Mouse (Mus musculus) cerebellum, adult 9-10 months (tissue): ENCODE data around the gene Frrs1.

Experiments used
- DNase-seq: peaks from one replicate; pipeline ENCODE4 v3.0.0; 2022

The Frrs1 gene

DNA sequence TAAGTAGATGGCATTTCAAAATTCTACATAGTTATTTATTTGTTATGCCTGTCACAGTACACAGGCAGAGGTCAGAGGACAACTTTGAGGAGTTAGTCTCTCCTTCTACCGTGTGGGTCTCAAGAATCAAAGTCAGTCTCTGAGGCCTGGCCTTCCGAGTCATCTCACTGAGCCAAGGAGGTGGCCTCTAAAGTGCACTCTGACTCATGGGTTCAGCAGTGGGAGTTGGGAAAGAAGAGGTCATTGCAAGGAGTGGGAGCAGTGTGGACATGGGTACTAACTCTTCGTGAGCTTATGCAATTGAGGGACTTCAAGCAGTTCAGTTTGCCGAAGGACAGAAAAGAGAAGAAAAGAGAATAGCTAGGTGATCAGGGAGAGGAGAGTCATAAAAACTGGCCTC lies 10.3 kb upstream of the Frrs1 start:
- no peak for DNase-seq

DNA sequence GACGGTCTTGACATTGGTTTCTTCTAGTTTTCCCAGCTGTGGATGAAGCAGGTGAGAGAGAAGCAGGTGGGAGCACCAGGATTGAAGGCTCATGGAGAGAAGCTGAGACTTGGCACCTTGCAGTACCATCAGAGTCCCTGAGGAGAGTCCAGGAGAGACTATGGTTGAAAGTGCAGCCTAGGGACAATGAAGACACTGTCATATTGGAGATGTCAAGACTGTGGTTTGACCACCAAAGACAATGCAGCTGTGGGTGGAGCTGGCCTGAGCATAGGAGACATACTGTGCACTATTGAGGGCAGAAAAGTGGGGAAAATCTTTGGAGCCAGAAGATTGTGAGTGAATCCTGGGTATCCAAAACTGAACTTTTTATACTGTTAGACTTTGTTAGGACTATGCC lies 8.9 kb upstream of the Frrs1 start:
- no peak for DNase-seq

DNA sequence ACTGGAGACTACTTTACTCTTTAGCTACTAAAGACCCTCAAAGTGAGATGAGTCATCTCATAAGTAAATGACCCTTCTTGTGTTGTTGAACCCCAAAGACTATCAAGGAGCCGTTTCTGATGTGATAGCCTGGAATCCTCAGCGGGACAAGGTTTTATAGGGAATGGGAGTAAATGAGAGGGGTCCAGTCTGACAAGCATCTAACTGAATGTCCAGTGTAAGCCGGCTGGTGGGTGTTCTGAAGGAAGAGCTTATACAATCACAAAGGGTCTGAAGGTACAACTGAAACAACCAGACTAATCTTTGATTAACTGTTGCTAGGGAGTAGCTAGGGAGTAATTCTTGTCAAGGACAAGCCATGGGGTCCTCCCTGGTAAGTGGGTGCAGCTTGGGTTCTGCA lies 6.8 kb upstream of the Frrs1 start:
- DNase-seq: no peak

DNA sequence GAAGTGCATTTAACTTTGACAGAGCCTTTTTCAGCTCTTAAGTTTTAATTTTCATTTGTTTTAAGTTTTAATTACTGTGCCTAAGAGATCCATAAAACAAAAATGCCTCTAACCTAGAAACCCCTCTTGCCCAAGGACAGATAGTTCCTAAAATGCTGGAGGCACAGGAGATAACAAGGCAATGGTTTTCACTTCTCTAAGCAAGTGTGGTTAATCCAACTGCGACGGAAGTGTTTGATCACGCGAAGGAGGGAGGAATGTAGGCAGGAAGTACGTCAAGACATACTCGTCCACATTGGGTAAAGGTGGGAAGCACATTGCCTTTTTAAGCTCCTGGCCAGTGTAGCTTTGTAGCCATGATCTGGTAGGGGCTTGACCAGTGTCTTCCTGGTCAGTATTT lies 1.7 kb upstream of the Frrs1 start:
- no peak for DNase-seq

DNA sequence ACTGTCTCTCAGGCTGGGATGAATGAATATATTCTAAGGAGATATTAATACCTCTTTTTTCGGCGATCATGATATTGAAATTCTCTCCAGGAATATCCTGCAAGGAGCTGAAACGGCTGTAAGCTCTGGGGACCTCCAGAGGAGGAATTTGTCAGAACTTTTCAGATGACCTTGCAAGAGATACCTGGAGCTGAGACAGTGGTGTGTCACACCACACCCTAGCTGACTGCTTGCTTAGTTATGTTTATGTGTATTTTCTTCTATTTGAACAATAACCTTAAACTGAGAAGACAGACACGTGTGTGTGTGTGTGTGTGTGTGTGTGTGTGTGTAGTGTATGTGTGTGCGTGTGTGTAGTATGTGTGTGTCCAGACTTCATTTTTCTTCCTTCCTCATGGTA lies 488 bp downstream of the Frrs1 start:
- no peak for DNase-seq

DNA sequence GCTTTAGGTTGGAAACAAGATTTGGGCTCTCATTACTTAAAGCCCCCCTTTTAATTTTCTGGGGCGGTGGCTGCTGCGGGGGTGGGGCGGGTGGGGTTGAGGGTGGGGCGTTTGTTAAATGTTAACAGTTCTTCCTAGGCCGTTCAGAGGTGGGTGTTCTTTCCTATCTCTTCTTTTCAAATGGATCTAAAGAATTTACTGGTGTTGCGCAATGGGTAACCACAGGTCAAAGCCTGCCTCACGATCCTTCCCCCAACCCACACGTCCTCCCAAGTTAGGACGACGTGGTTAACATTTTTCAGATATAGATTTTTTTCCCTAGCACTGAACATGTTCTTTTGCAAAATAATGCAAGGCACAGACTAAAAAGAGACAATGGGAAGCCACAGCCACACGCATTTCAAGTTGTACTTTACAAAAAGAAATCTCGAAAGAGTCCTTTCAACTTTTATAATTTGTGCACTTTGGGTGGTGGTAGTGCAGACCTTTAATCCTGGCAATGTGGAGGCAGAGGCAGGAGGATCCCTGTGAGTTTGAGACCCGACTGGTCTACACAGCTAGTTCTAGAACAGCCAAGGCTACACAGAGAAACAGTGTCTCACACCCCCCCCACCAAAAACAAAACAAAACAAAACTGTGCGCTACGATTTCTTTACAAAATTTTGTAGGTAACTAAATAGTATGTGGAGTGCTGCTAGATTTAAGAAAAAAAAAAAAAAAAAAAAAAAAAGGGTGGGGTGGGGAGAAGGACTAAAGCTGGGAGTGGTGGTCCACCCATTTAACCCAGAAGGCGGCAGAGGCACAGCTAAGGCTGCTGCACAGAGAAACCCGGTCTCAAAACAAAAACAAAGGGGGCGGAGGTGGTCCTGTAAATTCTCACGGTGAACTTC lies 1.3 kb downstream of the Frrs1 start:
- no peak for DNase-seq

DNA sequence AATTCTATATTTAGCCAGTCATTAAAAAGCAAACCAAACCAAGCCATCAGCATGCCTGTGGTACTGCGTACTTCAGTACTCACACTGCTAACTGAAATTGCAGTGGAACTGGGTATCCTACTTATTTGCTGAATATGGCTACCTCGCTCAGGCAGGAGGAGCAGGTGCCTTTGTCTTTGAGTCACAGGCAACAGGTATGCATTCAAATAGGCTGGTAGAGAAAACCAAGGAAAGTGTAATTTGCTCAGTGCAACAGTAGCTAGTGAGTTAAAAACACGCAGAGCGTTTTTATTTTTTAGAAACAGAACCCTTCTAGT lies 1.9 kb downstream of the Frrs1 start:
- no peak for DNase-seq

DNA sequence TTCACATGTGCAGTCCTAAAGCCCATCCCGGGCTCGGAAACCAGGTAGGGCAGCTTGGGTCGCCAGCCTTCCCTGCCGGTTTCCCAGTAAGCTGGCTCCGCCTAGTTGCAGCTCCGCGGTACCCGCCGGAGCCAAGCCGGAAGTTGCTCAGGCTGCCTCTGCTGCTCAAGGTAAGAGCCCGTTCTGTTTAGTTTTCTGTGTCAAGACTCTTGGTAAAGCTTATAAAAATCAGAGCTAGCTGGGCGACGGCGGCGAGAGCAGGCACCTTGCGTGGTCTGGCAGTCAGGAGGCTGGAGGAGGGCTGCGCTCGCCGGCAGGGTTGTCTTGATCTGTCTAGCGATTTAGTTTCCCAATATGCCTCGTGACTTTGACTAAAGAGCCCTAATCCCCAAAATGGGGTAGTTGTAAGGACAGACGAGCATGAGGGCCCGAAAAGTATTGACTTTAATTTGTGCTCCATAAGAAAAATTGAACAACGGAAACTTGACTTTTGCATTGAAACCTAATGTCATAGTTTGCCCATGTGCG lies 2.3 kb downstream of the Frrs1 start:
- DNase-seq: no peak

DNA sequence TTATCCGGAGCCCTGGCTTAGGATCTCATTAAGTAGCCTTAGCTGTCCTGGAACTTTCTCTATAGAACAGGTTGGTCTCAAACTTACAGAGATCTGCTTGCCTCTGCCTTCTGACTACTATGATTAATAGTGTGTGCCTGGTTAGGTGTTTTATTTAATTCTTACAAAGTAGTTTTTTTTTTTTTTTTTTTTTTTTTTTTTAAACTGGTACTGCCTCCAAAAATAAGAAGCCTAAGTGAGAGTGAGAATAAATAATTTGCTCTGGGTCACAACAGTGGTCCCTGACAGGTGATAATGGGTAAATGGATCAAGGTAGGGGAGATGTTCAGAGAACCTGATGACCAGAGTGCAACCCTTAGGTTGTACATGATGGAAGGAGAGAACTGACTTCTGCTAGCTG lies 3.4 kb downstream of the Frrs1 start:
- no peak for DNase-seq

DNA sequence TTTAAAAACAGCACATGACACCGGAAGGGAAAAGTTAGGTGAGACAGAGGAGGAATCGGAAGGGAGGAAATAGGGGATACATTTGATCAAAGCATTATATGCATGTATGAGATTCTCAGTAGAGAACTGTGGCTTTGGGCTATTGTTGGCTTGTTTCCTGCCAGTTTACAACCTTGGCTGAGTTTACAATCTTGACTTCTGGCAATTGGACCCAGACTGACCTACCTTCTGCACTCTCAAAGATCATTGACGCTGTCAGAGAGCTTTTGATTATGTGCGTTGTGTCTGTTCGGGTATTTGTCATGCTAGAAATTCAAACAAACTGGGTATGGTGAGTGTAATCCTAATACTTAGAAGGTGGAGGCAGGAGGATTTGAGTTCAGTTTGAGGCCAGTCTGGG lies 5.2 kb downstream of the Frrs1 start:
- no peak for DNase-seq

DNA sequence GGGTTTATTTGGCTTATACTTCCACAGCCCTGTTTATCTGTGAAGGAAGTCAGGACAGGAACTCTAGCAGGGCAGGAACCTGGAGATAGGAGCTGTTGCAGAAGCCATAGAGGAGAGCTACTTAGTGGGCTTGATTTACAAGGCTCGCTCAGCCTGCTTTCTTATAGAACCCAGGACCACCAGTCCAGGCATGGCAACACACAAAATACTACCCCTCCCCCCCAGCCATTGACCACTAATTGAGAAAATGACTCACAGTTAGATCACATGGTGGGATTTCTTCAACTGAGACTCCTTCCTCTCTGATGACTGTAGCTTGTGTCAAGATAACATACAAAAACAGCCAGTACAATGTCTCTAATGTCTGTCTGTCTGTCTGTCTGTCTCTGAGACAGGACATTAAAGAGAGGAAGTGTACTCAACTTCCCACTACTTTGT lies 6.0 kb downstream of the Frrs1 start:
- no peak for DNase-seq

DNA sequence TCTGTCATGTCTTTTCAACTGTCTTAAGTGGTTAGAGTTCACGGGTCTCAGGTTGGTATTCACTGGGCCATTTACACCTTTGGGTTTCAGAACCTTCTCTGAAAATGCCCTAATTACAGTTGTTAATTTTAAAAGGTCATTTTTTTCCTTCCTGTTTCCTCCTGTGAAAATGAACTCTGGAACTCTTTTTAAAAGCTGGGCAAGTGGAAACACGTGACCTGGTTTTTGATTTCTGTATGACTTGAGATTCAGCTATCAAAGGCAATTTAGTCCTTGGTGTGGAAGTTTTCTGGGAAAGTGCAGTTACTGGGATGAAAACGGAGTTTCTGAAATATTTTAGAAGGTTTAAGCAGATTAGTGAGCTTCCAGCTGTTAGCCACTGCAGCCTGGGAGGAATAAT lies 11.1 kb downstream of the Frrs1 start:
- DNase-seq: no peak

DNA sequence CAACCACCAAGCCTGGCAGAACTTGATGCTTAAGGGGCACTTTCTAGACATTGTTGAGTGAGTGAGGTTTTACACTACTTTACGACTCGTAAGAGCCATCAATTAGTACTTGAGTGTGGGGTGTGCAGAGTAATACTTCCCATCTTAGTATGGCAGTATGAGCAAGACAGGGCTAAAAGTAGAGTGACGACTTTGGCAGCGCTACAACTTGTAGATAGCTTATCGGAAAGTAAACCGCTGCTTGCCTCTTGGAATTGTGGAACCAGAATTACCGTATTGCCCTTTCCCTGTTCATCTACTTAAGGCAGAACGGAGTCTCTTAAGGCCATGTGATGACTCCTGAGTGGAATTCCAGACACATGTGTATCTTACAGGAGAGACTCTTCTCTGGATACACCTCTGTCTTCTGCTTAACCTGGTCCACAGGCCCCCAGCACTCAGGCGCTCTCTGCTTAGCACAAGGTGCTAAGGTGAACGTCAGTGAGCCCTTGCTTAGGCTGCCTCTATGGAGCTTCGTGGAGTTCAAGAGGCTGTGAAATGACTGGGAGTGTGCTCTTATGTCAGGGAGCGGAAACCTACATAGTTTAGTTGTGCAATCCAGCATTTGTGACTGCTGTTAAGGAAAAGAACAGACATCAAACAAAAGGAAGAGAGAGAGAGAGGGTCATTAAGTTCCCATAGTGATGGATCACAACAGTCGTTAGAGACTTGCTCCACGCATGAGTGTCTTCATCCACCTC lies 23.1 kb downstream of the Frrs1 start:
- no peak for DNase-seq

DNA sequence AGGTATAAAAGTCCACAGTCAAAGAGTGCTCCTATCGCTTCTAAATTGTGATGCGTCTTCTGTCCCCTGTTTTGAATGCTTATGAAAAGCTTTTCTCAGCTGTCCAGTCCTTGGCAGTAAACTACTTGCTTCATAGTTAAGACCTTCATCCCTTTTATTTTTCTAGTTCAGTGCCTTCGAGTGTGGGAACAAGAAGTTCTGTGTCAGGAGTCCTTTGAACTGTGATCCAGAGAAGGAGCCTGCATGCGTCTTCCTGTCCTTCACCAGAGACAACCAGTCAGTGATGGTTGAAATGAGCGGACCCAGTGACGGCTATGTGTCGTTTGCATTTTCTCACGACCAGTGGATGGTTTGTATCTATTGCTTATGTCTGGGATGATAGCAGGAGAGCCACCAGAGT lies 25.7 kb downstream of the Frrs1 start:
- DNase-seq: no peak

DNA sequence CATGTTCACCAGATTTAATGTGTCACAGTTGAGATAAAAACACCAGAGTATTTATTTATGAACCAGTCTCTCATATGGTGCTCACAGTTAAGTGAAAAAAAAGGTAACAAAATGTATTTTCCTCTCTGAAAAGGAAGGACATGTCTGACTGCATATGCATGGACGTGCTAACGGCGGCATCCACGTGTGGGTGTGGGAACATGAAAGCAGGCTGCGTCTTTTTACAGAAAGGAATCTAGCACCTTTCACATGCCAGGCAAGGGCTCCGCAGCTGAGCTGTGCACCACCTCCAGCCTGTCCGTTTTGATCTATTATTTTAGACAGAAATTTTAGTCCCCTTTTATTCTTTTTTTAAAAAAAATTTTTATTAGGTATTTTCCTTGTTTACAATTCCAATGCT lies 30.1 kb downstream of the Frrs1 start:
- no peak for DNase-seq

DNA sequence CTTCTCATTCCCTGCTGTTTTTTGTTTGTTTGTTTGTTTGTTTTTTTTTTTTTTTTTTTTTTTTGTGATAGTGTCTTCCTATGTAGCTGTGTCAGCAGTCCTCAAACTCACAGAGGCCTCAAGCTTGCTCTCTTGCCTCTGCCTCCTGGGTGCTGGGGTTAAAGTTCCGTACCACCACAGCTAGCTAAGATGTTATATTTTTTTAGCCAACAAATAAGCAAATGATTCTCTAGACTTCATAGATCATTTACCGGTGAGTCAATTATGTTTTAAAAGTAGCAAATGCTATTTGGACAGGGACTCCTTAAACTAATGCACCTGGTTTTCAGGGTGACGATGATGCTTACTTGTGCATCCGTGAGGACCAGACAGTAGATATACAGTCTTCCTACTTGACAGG lies 31.3 kb downstream of the Frrs1 start:
- DNase-seq: no peak

DNA sequence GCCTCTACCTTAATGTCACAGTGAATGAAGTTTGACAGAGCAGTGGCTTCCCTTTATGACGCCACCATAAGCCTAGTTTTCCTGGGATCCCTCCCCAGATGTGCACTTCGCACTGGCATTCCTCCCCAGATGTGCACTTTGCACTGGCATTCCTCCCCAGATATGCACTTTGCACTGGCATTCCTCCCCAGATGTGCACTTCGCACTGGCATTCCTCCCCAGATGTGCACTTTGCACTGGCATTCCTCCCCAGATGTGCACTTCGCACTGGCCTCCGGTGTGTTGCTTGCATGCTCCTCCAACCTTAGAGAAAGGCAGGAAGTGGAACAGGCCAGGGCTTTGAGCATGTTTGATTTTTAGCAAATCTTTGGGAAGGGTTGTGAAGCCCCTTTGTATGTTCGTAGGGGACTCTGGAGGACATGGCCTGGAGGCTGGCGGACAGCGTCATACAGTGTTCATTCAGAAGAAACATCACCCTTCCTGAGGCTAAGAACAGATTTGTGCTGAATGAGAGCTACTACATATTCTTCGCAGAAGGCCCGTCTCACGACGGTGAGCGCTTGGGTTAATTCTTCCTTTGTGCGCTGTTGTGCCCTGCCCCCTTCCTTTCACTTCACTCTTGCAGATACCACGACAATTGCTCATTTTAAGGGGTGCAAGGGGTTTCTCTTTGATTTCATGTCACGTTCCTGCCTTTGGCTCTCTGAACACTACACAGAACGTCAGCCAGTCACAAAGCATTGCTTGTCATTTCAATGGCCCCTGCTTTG lies 32.4 kb downstream of the Frrs1 start:
- DNase-seq: no peak

DNA sequence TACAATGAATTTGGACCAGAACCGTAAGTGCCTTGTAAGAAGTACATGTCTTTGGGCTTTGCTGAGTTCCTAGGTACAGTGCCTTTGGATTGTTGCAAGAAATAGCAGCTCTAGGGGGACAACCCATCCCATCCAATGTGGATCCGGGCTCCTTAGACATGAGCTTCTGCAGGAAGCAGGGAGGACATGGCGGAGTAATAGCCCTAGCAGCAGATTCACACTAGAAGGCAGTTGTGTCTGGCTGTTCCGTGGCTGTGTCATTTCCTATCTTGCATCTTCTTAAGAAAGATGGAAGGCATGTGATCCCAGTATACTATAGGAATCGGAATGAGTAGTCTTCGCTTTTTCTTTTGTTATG lies 32.9 kb downstream of the Frrs1 start:
- no peak for DNase-seq

DNA sequence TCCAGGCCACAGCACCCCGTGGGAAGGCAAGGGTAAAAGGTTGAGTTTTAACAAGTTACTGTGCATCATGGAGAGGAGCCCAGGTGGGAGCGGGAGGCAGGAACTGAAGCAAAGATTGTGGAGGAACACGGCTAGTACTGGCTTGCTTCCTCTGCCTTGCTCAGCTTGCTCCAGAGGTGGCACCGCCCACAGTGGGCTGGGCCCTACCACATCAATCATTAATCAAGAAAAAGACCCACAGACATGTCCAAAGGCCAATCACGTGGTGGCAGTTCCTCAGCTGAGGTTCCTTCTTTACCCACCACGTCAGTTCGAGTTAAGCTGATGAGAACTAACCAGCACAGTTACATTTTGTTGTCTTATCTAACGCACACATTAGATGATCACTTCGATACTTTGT lies 33.6 kb downstream of the Frrs1 start:
- DNase-seq: no peak

DNA sequence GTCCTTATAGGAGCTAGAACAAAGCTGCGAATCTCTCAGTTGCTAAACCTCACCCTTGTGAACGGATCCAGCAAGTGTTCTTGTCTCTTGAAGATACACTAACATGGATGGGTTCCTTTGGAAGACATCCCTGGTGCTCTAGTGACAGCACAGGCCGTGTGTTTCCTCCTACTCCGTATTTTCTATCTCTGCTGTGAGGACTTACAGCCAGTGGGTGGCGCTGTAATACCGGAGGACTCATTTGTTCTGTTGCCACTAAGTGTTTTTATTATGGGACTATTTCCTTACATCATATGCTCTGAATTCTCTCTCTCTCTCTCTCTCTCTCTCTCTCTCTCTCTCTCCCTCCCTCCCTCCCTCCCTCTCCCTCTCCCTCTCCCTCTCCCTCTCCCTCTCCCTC lies 44.9 kb downstream of the Frrs1 start:
- DNase-seq: peak; percentile 33

DNA sequence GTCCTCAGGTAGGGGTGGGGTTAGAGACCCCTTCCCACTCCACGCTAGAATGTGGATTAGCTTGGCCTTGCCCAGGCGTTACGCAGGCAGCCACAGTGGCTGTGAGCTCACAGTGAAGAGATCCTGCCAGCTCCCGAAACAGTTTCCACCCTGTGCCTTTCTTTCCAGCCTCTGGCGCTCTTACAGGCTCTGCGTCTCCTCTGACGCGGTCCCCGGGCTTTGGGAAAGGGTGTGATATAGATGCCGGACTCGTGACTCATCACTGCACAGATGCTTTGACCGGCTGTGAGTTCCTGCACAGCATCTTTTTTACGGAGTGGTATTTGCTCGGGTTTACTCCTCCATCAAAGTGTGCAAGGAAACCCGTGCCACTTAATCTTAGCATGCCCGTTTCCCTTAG lies 46.6 kb downstream of the Frrs1 start:
- DNase-seq: no peak

DNA sequence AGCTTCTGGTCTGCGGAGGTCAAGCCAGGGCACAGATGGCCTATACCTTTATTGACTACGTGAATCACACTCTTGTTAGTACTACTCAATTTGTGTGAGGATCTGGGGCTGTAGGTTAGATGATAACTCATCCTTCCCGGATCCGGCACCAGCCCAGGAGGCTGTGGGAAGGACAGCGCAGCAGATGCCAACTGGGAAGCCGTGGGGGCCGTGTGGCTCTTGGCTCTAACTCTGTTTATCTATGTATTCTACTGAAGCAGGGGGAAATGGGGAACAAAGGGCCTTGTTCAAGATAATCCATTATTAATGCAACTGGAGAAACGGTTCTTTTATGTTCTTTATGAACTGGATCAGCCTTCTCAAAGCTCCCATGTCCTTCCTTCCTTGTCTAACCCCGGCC lies 47.3 kb downstream of the Frrs1 start:
- DNase-seq: no peak

DNA sequence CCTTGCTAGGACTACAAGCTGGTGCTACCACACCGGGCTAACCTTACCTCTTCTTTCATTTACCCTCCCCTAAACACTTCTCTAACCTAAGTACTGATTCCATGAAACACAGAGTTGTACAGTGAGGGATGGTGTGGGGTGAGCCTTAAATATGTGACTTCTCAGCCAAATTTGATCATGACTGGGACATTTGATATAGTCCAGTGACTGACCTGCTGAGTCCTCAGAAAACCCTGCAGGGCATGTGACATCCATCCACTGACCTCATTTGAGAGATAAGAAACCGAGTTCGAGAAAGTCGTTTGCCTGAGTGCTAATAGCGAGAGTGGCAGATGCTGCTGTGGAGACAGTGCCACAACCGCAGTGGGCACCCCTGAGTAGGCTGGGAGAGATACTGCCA lies 55.1 kb downstream of the Frrs1 start:
- DNase-seq: no peak

DNA sequence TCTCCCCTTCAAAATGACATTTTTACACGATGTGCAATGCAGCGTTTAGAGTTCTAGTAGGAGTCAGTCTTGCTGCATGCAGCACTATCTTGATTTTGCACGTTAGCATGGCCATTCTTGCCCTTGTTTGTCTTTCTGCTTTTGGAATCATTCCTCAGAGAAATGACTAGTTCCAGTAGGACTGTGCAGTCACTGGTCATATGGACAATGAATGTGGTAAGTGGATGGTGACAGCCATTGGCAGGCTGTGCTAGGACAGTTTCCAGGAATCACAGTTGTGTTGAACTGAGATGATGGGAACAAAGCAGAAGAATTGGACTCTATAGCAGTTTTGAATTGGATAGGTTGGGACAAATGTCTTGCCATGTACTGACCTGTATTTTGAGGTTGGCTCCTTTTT lies 55.7 kb downstream of the Frrs1 start:
- DNase-seq: no peak
